Mouse (Mus musculus) cerebellum, adult 2 months (tissue): ENCODE measurements at regions not wholly inside any gene's neighbourhood (a gene's known extent, or its start where the extent isn't known, plus 50 kb on each side); places are given as distances from the start of the nearest gene placed in this dataset.

Source experiments
- CTCF ChIP-seq: fragments of 200-500 bp; IDR thresholded peaks from 2 replicates; pipeline ENCODE4 v1.5.1; 2011; ENCODE audit warnings: low read depth, mild to moderate bottlenecking, control low read depth, low read length, moderate library complexity, borderline replicate concordance; ENCODE audit not compliant: insufficient read depth
- POLR2A ChIP-seq: fragments of 200-500 bp; IDR thresholded peaks from 2 replicates; pipeline ENCODE4 v1.6.1; 2011; ENCODE audit warnings: low read length, control low read depth, borderline replicate concordance; ENCODE audit not compliant: insufficient read depth

- TF ChIP-seq CTCF (no peak), POLR2A (no peak)
Observed at GRCm38 (mm10) chr11:109040519-109040916, 103.7 kb downstream of the E030025P04Rik start.
